Mouse (Mus musculus): ENCODE data around the gene Dph2. TPM values are rescaled to one million over a fixed set of nuclear protein-coding genes. Genes with fewer than 3 reads are reported as not detected.

Gene Dph2
- total and polyA plus RNA-seq, 2 experiments: 1.7 to 10.2 TPM

DNA sequence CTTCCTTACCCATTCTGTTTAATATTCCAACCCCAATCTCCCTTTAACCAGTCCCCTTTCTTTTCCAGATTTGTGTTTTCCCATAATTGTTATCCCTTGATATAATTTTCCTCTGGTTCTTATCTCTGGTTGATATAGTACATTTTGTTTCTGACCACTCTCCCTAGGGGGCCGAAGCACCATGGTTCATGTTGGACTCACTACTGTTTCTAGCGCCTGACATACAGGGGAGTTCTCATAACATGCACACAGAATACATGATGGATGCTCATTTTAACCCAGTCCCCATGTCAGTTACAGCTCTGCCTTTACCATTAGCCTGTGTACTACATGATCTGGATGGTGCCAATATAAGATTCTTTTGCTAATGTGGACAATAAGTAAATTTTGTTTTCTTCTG, 3.9 kb downstream of the Dph2 start:
- no peak for TF ChIP-seq CTCF (IDR thresholded peaks at IDR 0.05; ENCODE audit: low read depth, low read length)
- TF ChIP-seq POLR2A (IDR thresholded peaks at IDR 0.05; ENCODE audit: extremely low read depth, insufficient read depth, low read length): no peak
- Histone ChIP-seq H3K27ac (replicated peaks; ENCODE audit: insufficient read depth, low read depth, low read length) (no peak overlapping the region), H3K4me3 (ENCODE audit: insufficient read depth, low read depth, low read length) (no peak overlapping the region), H3K36me3 (ENCODE audit: control insufficient read depth, insufficient read depth, low read length) (peaks cover 12% of the 10 kb centered on the region; the same call in 1 of the 2 replicates), H3K9ac (ENCODE audit: low read depth, low read length) (no peak overlapping the region), H3K27me3 (ENCODE audit: control insufficient read depth, insufficient read depth, low read length) (no peaks in the 10 kb centered on the region), H3K4me1 (ENCODE audit: control insufficient read depth, insufficient read depth, low read length) (peaks cover 15% of the 10 kb centered on the region), H3K79me2 (ENCODE audit: control insufficient read depth, insufficient read depth, low read length) (peaks cover 5% of the 10 kb centered on the region; the same call in 1 of the 2 replicates)
- WGBS: 71% methylated on average over 2 of the region's 2 CpGs
- no peak for DNase-seq (ENCODE audit: extremely low read depth, low read depth, low spot score)

DNA sequence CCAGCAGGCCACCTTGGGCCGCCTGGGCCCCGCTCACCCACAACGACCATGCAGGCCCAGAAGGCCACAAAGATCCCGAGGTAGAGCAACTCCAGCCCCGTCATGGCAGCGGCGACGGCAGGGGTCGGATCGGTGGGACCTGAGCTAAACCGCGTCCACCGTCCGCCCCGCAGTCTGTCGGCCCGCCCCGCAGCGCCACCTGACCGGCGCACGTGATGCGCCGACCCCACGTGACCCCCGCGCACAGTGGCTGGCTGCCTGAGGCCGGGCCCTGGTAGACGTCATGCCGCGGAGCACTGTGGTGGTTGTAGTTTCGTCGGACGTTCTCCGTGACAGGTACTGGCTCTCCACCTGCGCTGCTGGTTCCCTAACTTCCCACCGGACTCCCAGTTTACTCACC, 4.7 kb downstream of the Dph2 start, which contains the start of gene Atp6v0b:
Atp6v0b (minus strand) TSS at position 201 of the 400 bp plus-strand sequence.
- peak; percentile 75 for DNase-seq (ENCODE audit: extremely low read depth, low read depth, low spot score)
- Histone ChIP-seq H3K27me3 (ENCODE audit: control insufficient read depth, insufficient read depth, low read length) (no peaks in the 10 kb centered on the region), H3K4me3 (ENCODE audit: insufficient read depth, low read depth, low read length) (peak within 1 kb of the TSS; percentile 86), H3K79me2 (ENCODE audit: control insufficient read depth, insufficient read depth, low read length) (peaks cover 5% of the 10 kb centered on the region; the same call in 1 of the 2 replicates), H3K4me1 (ENCODE audit: control insufficient read depth, insufficient read depth, low read length) (peaks cover 14% of the 10 kb centered on the region), H3K36me3 (ENCODE audit: control insufficient read depth, insufficient read depth, low read length) (peaks cover 12% of the 10 kb centered on the region; the same call in 1 of the 2 replicates), H3K27ac (replicated peaks; ENCODE audit: insufficient read depth, low read depth, low read length) (peak within 1 kb of the TSS; percentile 77), H3K9ac (ENCODE audit: low read depth, low read length) (peak within 1 kb of the TSS; percentile 96)
- WGBS: under 1% methylated on average over 37 of the region's 37 CpGs
- TF ChIP-seq POLR2A (IDR thresholded peaks at IDR 0.05; ENCODE audit: extremely low read depth, insufficient read depth, low read length): peak; percentile 78; the same call in 1 of the 2 replicates
- no peak for TF ChIP-seq CTCF (IDR thresholded peaks at IDR 0.05; ENCODE audit: low read depth, low read length)

DNA sequence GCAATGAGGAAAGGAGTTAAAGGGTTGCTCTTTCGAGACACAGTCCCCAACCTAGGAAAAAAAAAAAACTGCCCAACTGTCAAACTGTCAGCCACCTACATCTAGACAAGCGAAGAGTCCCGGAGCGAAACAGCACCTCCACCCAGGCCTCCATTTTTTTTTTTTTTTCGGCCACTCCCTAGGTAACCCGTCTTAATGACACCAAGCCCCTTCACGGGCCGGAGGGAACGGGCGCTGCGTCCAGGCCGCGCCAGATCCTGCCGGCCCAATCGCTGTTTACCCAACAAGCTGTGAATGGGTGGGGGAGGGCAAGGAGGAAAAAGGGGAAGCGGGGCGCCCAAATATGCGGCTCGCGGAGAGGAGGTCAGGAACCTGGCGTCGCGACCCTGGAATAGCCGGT, 5.2 kb downstream of the Dph2 start:
- H3K4me3 ChIP-seq (ENCODE audit: insufficient read depth, low read depth, low read length): peak overlapping the region; percentile 86
- peaks cover 12% of the 10 kb centered on the region for H3K4me1 ChIP-seq (ENCODE audit: control insufficient read depth, insufficient read depth, low read length)
- 1% methylated on average over 24 of the region's 24 CpGs for WGBS
- peaks cover 5% of the 10 kb centered on the region; the same call in 1 of the 2 replicates for H3K79me2 ChIP-seq (ENCODE audit: control insufficient read depth, insufficient read depth, low read length)
- DNase-seq (ENCODE audit: extremely low read depth, low read depth, low spot score): peak; percentile 17
- H3K27ac ChIP-seq (replicated peaks; ENCODE audit: insufficient read depth, low read depth, low read length): peak overlapping the region; percentile 77
- peaks cover 12% of the 10 kb centered on the region; the same call in 1 of the 2 replicates for H3K36me3 ChIP-seq (ENCODE audit: control insufficient read depth, insufficient read depth, low read length)
- TF ChIP-seq CTCF (IDR thresholded peaks at IDR 0.05; ENCODE audit: low read depth, low read length) (no peak), POLR2A (IDR thresholded peaks at IDR 0.05; ENCODE audit: extremely low read depth, insufficient read depth, low read length) (no peak)
- H3K27me3 ChIP-seq (ENCODE audit: control insufficient read depth, insufficient read depth, low read length): no peaks in the 10 kb centered on the region
- H3K9ac ChIP-seq (ENCODE audit: low read depth, low read length): peak overlapping the region; percentile 96

DNA sequence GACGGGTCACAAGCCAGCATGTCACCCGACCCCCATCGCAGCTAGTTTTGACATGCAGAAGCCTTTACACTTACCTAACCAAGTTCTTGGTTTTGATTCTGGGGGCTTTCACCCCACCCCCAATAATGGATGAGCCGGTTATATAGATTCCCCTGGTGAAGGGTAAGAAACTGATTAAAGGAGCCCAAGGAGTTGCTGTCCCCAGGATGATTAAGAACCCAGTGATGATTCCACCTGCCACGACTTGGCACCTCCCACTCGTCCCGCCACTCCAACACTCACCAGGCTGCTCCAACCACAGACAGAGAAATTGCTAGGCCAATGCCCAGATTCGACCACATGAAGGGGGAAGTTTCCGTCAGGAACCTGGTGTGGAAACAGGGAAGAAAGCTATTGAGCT, 5.8 kb downstream of the Dph2 start:
- Histone ChIP-seq H3K79me2 (ENCODE audit: control insufficient read depth, insufficient read depth, low read length) (peaks cover 5% of the 10 kb centered on the region; the same call in 1 of the 2 replicates), H3K36me3 (ENCODE audit: control insufficient read depth, insufficient read depth, low read length) (peaks cover 12% of the 10 kb centered on the region; the same call in 1 of the 2 replicates), H3K4me1 (ENCODE audit: control insufficient read depth, insufficient read depth, low read length) (peaks cover 10% of the 10 kb centered on the region), H3K27ac (replicated peaks; ENCODE audit: insufficient read depth, low read depth, low read length) (no peak overlapping the region), H3K4me3 (ENCODE audit: insufficient read depth, low read depth, low read length) (peak overlapping the region; percentile 86; the same call in 1 of the 2 replicates), H3K9ac (ENCODE audit: low read depth, low read length) (0 out of 2 replicates have a peak overlapping the region, but pooled peaks have one; percentile 96), H3K27me3 (ENCODE audit: control insufficient read depth, insufficient read depth, low read length) (no peaks in the 10 kb centered on the region)
- WGBS: 84% methylated on average over 9 of the region's 9 CpGs
- no peak for DNase-seq (ENCODE audit: extremely low read depth, low read depth, low spot score)
- TF ChIP-seq CTCF (IDR thresholded peaks at IDR 0.05; ENCODE audit: low read depth, low read length) (no peak), POLR2A (IDR thresholded peaks at IDR 0.05; ENCODE audit: extremely low read depth, insufficient read depth, low read length) (no peak)

DNA sequence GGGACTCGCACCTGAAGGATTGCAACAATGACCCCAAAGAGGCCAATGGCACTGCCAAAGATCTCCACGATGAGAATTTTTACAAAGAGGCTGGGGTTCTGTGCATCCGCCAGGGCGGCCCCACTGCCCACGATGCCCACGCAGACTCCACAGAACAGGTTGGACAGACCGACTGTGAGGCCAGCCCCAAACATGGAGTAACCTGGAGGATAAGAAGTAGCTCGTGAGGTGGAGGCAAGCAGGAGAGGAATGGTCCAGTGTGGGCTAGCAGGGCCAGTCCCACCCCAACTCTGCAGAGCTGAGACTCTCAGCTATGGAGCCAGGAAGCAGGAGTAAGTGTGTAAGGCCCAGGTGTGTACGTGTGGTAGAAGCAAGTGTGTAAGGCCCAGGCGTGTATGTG, 6.7 kb downstream of the Dph2 start:
- peaks cover 12% of the 10 kb centered on the region; the same call in 1 of the 2 replicates for H3K36me3 ChIP-seq (ENCODE audit: control insufficient read depth, insufficient read depth, low read length)
- TF ChIP-seq CTCF (IDR thresholded peaks at IDR 0.05; ENCODE audit: low read depth, low read length): no peak
- no peak for TF ChIP-seq POLR2A (IDR thresholded peaks at IDR 0.05; ENCODE audit: extremely low read depth, insufficient read depth, low read length)
- H3K27me3 ChIP-seq (ENCODE audit: control insufficient read depth, insufficient read depth, low read length): no peaks in the 10 kb centered on the region
- no peak for DNase-seq (ENCODE audit: extremely low read depth, low read depth, low spot score)
- 97% methylated on average over 10 of the region's 10 CpGs for WGBS
- no peak overlapping the region for H3K27ac ChIP-seq (replicated peaks; ENCODE audit: insufficient read depth, low read depth, low read length)
- peaks cover 10% of the 10 kb centered on the region for H3K4me1 ChIP-seq (ENCODE audit: control insufficient read depth, insufficient read depth, low read length)
- H3K9ac ChIP-seq (ENCODE audit: low read depth, low read length): no peak overlapping the region
- H3K4me3 ChIP-seq (ENCODE audit: insufficient read depth, low read depth, low read length): no peak overlapping the region
- peaks cover 5% of the 10 kb centered on the region; the same call in 1 of the 2 replicates for H3K79me2 ChIP-seq (ENCODE audit: control insufficient read depth, insufficient read depth, low read length)

DNA sequence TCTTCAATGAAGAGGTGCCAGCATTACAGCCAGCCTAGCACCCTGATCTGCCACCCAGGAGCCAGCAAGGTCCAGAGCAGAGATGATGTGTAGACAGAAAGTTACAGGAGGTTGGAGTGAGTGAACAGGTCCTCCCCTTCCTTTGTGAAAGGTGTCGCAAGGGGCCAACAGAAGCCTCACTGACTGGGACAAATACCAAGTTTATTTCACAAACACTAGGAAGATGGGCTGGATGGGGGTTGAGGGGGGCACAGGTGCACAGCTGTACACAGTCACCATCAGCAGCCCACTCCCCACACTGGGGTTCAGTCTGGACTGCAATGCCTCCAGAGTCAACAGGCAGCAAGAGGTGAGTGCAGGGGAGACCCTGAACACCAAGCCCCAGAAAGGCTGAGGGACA, 7.7 kb downstream of the Dph2 start:
- no peak for DNase-seq (ENCODE audit: extremely low read depth, low read depth, low spot score)
- no peak overlapping the region for H3K4me3 ChIP-seq (ENCODE audit: insufficient read depth, low read depth, low read length)

More for the DNA sequence above, 7.7 kb downstream of the Dph2 start:
- Histone ChIP-seq H3K27me3 (ENCODE audit: control insufficient read depth, insufficient read depth, low read length) (no peaks in the 10 kb centered on the region), H3K4me1 (ENCODE audit: control insufficient read depth, insufficient read depth, low read length) (peaks cover 10% of the 10 kb centered on the region), H3K9ac (ENCODE audit: low read depth, low read length) (no peak overlapping the region), H3K79me2 (ENCODE audit: control insufficient read depth, insufficient read depth, low read length) (peaks cover 5% of the 10 kb centered on the region; the same call in 1 of the 2 replicates), H3K27ac (replicated peaks; ENCODE audit: insufficient read depth, low read depth, low read length) (no peak overlapping the region), H3K36me3 (ENCODE audit: control insufficient read depth, insufficient read depth, low read length) (peaks cover 12% of the 10 kb centered on the region; the same call in 1 of the 2 replicates)
- no peak for TF ChIP-seq CTCF (IDR thresholded peaks at IDR 0.05; ENCODE audit: low read depth, low read length)
- no peak for TF ChIP-seq POLR2A (IDR thresholded peaks at IDR 0.05; ENCODE audit: extremely low read depth, insufficient read depth, low read length)
- 27% methylated on average over 1 of the region's 1 CpGs for WGBS
